Mouse (Mus musculus) forebrain, embryonic 10.5 days (tissue): Measurements from ENCODE around the gene Vac14. TPM values are rescaled to one million over a fixed set of nuclear protein-coding genes. Genes with fewer than 3 reads are reported as not detected.

Experiments
- DNase-seq: peaks from one replicate; pipeline ENCODE4 v3.0.0-alpha.2; 2017; ENCODE audit warnings: low spot score; ENCODE audit errors: extremely low spot score
- H3K27ac ChIP-seq: fragments of 300-500 bp; sonication (generic); 2 replicates; pipeline ENCODE4 v1.5.1; 2016; ENCODE audit warnings: mild to moderate bottlenecking
- H3K27me3 ChIP-seq: fragments of 300-500 bp; sonication (generic); 2 replicates; pipeline ENCODE4 v1.6.1; 2016; ENCODE audit warnings: mild to moderate bottlenecking; ENCODE audit not compliant: poor library complexity, severe bottlenecking
- H3K36me3 ChIP-seq: fragments of 300-500 bp; sonication (generic); replicated peaks from 2 replicates; pipeline ENCODE4 v1.6.1; 2016; ENCODE audit warnings: mild to moderate bottlenecking, moderate library complexity
- H3K4me1 ChIP-seq: fragments of 300-500 bp; sonication (generic); 2 replicates; pipeline ENCODE4 v1.6.1; 2016
- H3K4me3 ChIP-seq: fragments of 300-500 bp; sonication (generic); 2 replicates; pipeline ENCODE4 v1.5.1; 2016; ENCODE audit warnings: mild to moderate bottlenecking, moderate library complexity
- H3K9me3 ChIP-seq: fragments of 300-500 bp; sonication (generic); 2 replicates; pipeline ENCODE4 v1.6.1; 2016; ENCODE audit warnings: mild to moderate bottlenecking, moderate library complexity
- whole genome bisulfite sequencing: fragments of 180-500 bp; shearing (Covaris S2); methylation state at CpG from one replicate; pipeline ENCODE4 v1.1.7; 2016; 5-methylcytosine and 5-hydroxymethylcytosine counted together
- polyA plus RNA-seq: library from polyadenylated mRNA; unstranded; fragments of >200 nt; fragmentation: Nextera tagmentation; extraction: Ambion mirVana; gene quantifications from 2 replicates; pipeline ENCODE4 v1.2.1, GENCODE M21; 2016

Gene Vac14
- polyA plus RNA-seq, 1 experiment from 2014 or later: 29.9 TPM

DNA sequence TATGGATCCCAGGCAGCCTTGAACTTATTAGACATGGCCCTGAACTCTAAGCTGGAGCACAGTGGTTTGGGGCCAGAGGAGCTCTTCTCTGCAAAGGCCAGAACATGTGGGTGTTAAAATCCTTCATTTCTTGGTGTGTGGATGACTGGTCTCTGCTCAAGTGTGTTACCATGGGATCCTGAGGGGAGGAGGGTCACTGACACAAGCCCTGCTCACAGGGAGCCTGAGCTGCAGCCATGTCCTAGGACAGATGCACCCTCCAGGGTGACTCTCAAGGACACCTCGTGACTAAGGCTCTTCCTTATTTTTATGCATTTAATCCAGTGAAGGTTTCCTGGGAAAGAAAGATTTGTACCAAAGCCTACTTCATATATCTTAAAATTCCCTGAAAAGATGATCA, 79.7 kb downstream of the Vac14 start:
- Histone ChIP-seq H3K4me1 (peaks cover 18% of the 10 kb centered on the region), H3K36me3 (peaks cover 56% of the 10 kb centered on the region), H3K27ac (no peak overlapping the region), H3K9me3 (no peaks in the 10 kb centered on the region), H3K27me3 (no peaks in the 10 kb centered on the region), H3K4me3 (no peak overlapping the region)
- WGBS: 83% methylated on average over 1 of the region's 1 CpGs
- DNase-seq: no peak

GRCm38 (mm10) chr8:110699501-110699900, 81.1 kb downstream of the Vac14 start:
- Histone ChIP-seq H3K4me3 (no peak overlapping the region), H3K9me3 (no peaks in the 10 kb centered on the region), H3K27me3 (no peaks in the 10 kb centered on the region), H3K4me1 (peaks cover 20% of the 10 kb centered on the region), H3K27ac (no peak overlapping the region), H3K36me3 (peaks cover 56% of the 10 kb centered on the region)
- no peak for DNase-seq
- 90% methylated on average over 7 of the region's 7 CpGs for WGBS

DNA sequence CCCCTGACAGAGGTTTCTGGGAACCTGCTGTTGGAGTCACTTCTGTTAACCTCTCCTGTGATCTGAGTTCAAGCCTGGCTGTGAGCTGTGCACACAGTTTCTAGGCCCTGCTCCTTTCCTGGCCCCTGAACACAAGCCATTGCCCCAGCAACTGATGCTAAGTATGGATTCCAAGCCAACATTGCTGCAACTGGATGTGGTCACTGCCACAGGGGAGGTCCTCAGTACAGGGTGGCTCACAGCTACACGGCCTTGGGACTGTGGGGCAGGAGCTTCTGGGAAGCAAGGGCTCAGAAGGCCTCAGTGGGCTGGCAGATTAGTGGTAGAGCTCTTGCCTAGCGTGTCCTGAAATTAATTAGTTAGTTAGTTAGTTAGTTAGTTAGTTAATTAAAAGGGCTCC, 82.2 kb downstream of the Vac14 start:
- H3K4me3 ChIP-seq: no peak overlapping the region
- peaks cover 58% of the 10 kb centered on the region for H3K36me3 ChIP-seq
- no peak overlapping the region for H3K27ac ChIP-seq
- H3K27me3 ChIP-seq: no peaks in the 10 kb centered on the region
- DNase-seq: no peak
- no peaks in the 10 kb centered on the region for H3K9me3 ChIP-seq
- peaks cover 17% of the 10 kb centered on the region for H3K4me1 ChIP-seq
- WGBS: 92% methylated on average over 2 of the region's 2 CpGs

- no peaks in the 10 kb centered on the region for H3K9me3 ChIP-seq
- no peak for DNase-seq
- 59% methylated on average over 9 of the region's 9 CpGs for WGBS
- H3K4me1 ChIP-seq: peaks cover 17% of the 10 kb centered on the region
- H3K4me3 ChIP-seq: no peak overlapping the region
- no peaks in the 10 kb centered on the region for H3K27me3 ChIP-seq
- peaks cover 43% of the 10 kb centered on the region for H3K36me3 ChIP-seq
- no peak overlapping the region for H3K27ac ChIP-seq
Observed at GRCm38 (mm10) chr8:110702636-110703459, 84.5 kb downstream of the Vac14 start.

GRCm38 (mm10) chr8:110703460-110704061, 85.2 kb downstream of the Vac14 start:
- H3K36me3 ChIP-seq: peaks cover 45% of the 10 kb centered on the region
- no peaks in the 10 kb centered on the region for H3K27me3 ChIP-seq
- H3K27ac ChIP-seq: no peak overlapping the region
- H3K4me1 ChIP-seq: peaks cover 17% of the 10 kb centered on the region
- 90% methylated on average over 9 of the region's 9 CpGs for WGBS
- no peak for DNase-seq
- no peaks in the 10 kb centered on the region for H3K9me3 ChIP-seq
- H3K4me3 ChIP-seq: no peak overlapping the region

GRCm38 (mm10) chr8:110704103-110704502, 85.7 kb downstream of the Vac14 start:
- Histone ChIP-seq H3K4me1 (peaks cover 17% of the 10 kb centered on the region), H3K27me3 (no peaks in the 10 kb centered on the region), H3K36me3 (peaks cover 48% of the 10 kb centered on the region), H3K4me3 (no peak overlapping the region), H3K9me3 (no peaks in the 10 kb centered on the region), H3K27ac (no peak overlapping the region)
- 86% methylated on average over 3 of the region's 3 CpGs for WGBS
- no peak for DNase-seq

GRCm38 (mm10) chr8:110705391-110706287, 87.3 kb downstream of the Vac14 start:
- DNase-seq: no peak
- no peak overlapping the region for H3K27ac ChIP-seq
- H3K4me3 ChIP-seq: no peak overlapping the region
- WGBS: 81% methylated on average over 14 of the region's 14 CpGs
- H3K9me3 ChIP-seq: no peaks in the 10 kb centered on the region
- H3K36me3 ChIP-seq: peaks cover 52% of the 10 kb centered on the region
- H3K4me1 ChIP-seq: peaks cover 20% of the 10 kb centered on the region
- H3K27me3 ChIP-seq: no peaks in the 10 kb centered on the region

GRCm38 (mm10) chr8:110706288-110706870, 88.0 kb downstream of the Vac14 start:
- Histone ChIP-seq H3K4me3 (no peak overlapping the region), H3K27ac (no peak overlapping the region), H3K4me1 (peaks cover 20% of the 10 kb centered on the region), H3K27me3 (no peaks in the 10 kb centered on the region), H3K36me3 (peaks cover 52% of the 10 kb centered on the region), H3K9me3 (no peaks in the 10 kb centered on the region)
- WGBS: 88% methylated on average over 3 of the region's 3 CpGs
- no peak for DNase-seq

DNA sequence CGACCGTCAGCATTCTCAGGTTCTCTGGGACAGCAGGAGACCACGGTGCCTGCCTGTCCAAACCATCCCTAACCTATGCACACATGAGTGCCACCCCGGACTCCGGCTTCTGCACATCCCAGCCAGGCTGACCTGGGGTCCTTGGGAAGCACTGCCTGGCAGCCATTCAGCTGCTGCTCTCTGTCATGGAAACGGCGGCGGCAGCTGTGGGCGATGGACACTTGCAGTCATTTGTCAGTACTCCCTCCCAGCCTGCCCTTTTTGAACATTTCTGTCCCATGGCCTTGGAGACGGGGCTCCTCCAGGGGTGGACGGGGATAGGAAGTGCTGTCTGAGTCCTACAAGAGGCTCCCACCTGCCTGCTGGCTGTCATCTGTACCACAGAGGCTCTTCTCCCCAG, 90.0 kb downstream of the Vac14 start:
- Histone ChIP-seq H3K27me3 (no peaks in the 10 kb centered on the region), H3K4me3 (no peak overlapping the region), H3K27ac (no peak overlapping the region), H3K4me1 (peaks cover 4% of the 10 kb centered on the region), H3K36me3 (peaks cover 59% of the 10 kb centered on the region), H3K9me3 (no peaks in the 10 kb centered on the region)
- no peak for DNase-seq
- 89% methylated on average over 11 of the region's 11 CpGs for WGBS

DNA sequence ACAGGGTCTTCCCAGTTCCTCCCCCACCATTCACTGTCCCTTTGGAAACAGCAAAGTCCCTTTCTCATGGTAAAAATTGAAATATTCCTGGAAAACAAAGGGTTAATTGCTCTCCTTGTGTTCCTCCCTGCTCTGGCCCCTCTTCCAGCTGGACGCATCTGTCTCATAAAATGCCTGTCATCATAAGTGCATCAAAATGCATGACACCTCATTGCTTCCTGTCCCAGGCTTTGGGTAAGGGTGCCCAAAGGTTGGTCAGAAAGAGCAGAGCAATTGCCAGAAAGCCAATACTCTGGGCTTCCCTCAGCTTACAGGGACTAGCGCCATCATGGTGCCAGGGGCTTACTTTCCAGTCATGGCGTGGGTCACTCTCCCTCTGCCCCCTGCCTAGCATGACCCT, 92.2 kb downstream of the Vac14 start:
- H3K27ac ChIP-seq: no peak overlapping the region; the same call in 1 of the 2 replicates
- 80% methylated on average over 3 of the region's 3 CpGs for WGBS
- DNase-seq: no peak
- H3K9me3 ChIP-seq: no peaks in the 10 kb centered on the region
- no peaks in the 10 kb centered on the region for H3K27me3 ChIP-seq
- H3K36me3 ChIP-seq: peaks cover 67% of the 10 kb centered on the region
- H3K4me3 ChIP-seq: no peak overlapping the region
- H3K4me1 ChIP-seq: peaks cover 9% of the 10 kb centered on the region

- H3K9me3 ChIP-seq: no peaks in the 10 kb centered on the region
- no peaks in the 10 kb centered on the region for H3K27me3 ChIP-seq
- peaks cover 16% of the 10 kb centered on the region for H3K4me1 ChIP-seq
- no peak overlapping the region for H3K27ac ChIP-seq
- peaks cover 73% of the 10 kb centered on the region for H3K36me3 ChIP-seq
- DNase-seq: no peak
- no peak overlapping the region for H3K4me3 ChIP-seq
- WGBS: 83% methylated on average over 13 of the region's 13 CpGs
Observed at GRCm38 (mm10) chr8:110711271-110711934, 93.0 kb downstream of the Vac14 start.

GRCm38 (mm10) chr8:110713073-110713472, 94.7 kb downstream of the Vac14 start:
- Histone ChIP-seq H3K36me3 (peaks cover 73% of the 10 kb centered on the region), H3K9me3 (no peaks in the 10 kb centered on the region), H3K27ac (no peak overlapping the region), H3K4me1 (peaks cover 26% of the 10 kb centered on the region), H3K27me3 (no peaks in the 10 kb centered on the region), H3K4me3 (no peak overlapping the region)
- 93% methylated on average over 7 of the region's 7 CpGs for WGBS
- no peak for DNase-seq
